Mouse (Mus musculus): Measurements from ENCODE around the gene Tmcc1. TPM values are rescaled to one million over a fixed set of nuclear protein-coding genes. Genes with fewer than 3 reads are reported as not detected.

Tmcc1 gene
- total and polyA plus RNA-seq, 3 experiments = 9.1 to 30.6 TPM; not detected in 1

DNA sequence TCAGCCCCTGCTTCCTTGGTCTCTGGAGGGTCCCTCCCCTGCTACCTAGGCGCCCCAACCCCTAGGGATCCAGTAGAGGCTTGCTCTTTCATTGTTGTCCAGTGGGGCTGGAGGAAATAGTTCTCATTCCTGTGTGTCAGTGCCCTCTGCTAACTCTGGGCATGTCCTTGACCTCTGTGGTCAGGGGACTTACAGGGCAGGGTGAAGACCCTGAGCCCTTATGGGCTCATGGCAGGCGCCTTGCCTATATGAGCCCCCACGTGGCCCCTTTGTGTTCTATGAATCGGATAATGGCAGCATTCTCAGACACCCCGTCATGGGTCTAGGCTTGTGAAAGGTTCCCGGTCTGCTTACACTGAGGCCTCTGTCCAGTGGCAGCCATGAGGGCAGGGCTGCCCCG is 194.5 kb downstream of the Tmcc1 start:
- peaks cover 3 to 18% of the 10 kb centered on the region in 2 experiments for H3K4me1 ChIP-seq (ENCODE audit: control insufficient read depth in 1 of 2, insufficient read depth in 2 of 2, low read length in 2 of 2)
- H3K4me3 ChIP-seq (ENCODE audit: control insufficient read depth in 1 of 2, insufficient read depth in 1 of 2, low read depth in 2 of 2, low read length in 2 of 2) = no peak overlapping the region
- peaks cover 2% of the 10 kb centered on the region; the same call in 1 of the 2 replicates for H3K79me2 ChIP-seq (ENCODE audit: control insufficient read depth, insufficient read depth, low read length, poor library complexity)
- no peak for DNase-seq (ENCODE audit: low read depth, low spot score)
- TF ChIP-seq SMC3 (IDR thresholded peaks at IDR 0.05; ENCODE audit: low read depth, low read length) = no peak
- TF ChIP-seq NELFE (IDR thresholded peaks at IDR 0.05; ENCODE audit: low read depth, low read length) = no peak
- no peak for TF ChIP-seq ZMIZ1 (IDR thresholded peaks at IDR 0.05; ENCODE audit: low read depth, low read length)
- no peak for TF ChIP-seq RAD21 (IDR thresholded peaks at IDR 0.05; ENCODE audit: low read depth, low read length)
- TF ChIP-seq MYC (IDR thresholded peaks at IDR 0.05; ENCODE audit: low read depth, low read length) = no peak
- TF ChIP-seq HCFC1 (IDR thresholded peaks at IDR 0.05; ENCODE audit: low read depth, low read length) = no peak
- no peak for TF ChIP-seq GATA1 (IDR thresholded peaks at IDR 0.05; ENCODE audit: low read depth, low read length)
- TF ChIP-seq ZC3H11A (IDR thresholded peaks at IDR 0.05; ENCODE audit: low read depth, low read length) = no peak
- no peaks in the 10 kb centered on the region for H3K27me3 ChIP-seq (ENCODE audit: control insufficient read depth in 1 of 2, insufficient read depth in 2 of 2, low read length in 2 of 2)
- peaks cover 0 to 7% of the 10 kb centered on the region in 2 experiments; a peak in 2 of 4 replicates for H3K36me3 ChIP-seq (ENCODE audit: control insufficient read depth in 1 of 2, insufficient read depth in 2 of 2, low read length in 2 of 2)
- no peaks in the 10 kb centered on the region for H3K9me3 ChIP-seq (replicated peaks; ENCODE audit: insufficient read depth, low read length)
- no peak overlapping the region for H3K27ac ChIP-seq (ENCODE audit: control insufficient read depth, low read depth, low read length)
- H3K9ac ChIP-seq (ENCODE audit: control insufficient read depth, low read depth, low read length, poor library complexity, severe bottlenecking) = no peak overlapping the region

- peaks cover 3 to 20% of the 10 kb centered on the region in 2 experiments for H3K4me1 ChIP-seq (ENCODE audit: control insufficient read depth in 1 of 2, insufficient read depth in 2 of 2, low read length in 2 of 2)
Measured at GRCm38 (mm10) chr6:115997726-115998311, 195.5 kb downstream of the Tmcc1 start.

GRCm38 (mm10) chr6:115996171-115996851 is 197.0 kb downstream of the Tmcc1 start:
- H3K27me3 ChIP-seq (ENCODE audit: control insufficient read depth in 1 of 2, insufficient read depth in 2 of 2, low read length in 2 of 2) = no peaks in the 10 kb centered on the region
- no peak for TF ChIP-seq POLR2AphosphoS2 (IDR thresholded peaks at IDR 0.05; ENCODE audit: low read length)
- TF ChIP-seq POLR2AphosphoS5 (IDR thresholded peaks at IDR 0.05; ENCODE audit: borderline replicate concordance, low read depth, low read length) = no peak
- no peak for TF ChIP-seq RCOR1 (IDR thresholded peaks at IDR 0.05; ENCODE audit: low read depth, low read length)
- TF ChIP-seq MYB (IDR thresholded peaks at IDR 0.05; ENCODE audit: low read depth, low read length) = no peak
- TF ChIP-seq HCFC1 (IDR thresholded peaks at IDR 0.05; ENCODE audit: low read depth, low read length) = no peak
- TF ChIP-seq MAZ (IDR thresholded peaks at IDR 0.05; ENCODE audit: low read depth, low read length) = 0 out of 2 replicates have a peak, but pooled peaks have one; percentile 21
- TF ChIP-seq MAFK (IDR thresholded peaks at IDR 0.05; ENCODE audit: borderline replicate concordance, low read depth, low read length) = no peak
- peak in 2 of 3 experiments; percentile 31 to 33; a peak in 3 of 6 replicates for TF ChIP-seq CTCF (IDR thresholded peaks at IDR 0.05 in 2 of 3, conservative IDR thresholded peaks at IDR 0.05 in 1 of 3; ENCODE audit: control insufficient read depth in 1 of 3, insufficient read depth in 1 of 3, low read depth in 2 of 3, low read length in 3 of 3, poor library complexity in 1 of 3, severe bottlenecking in 1 of 3)
- TF ChIP-seq ETS1 (IDR thresholded peaks at IDR 0.05; ENCODE audit: low read depth, low read length) = no peak
- TF ChIP-seq E2F4 (IDR thresholded peaks at IDR 0.05; ENCODE audit: borderline replicate concordance, low read depth, low read length) = no peak
- no peak for TF ChIP-seq ZC3H11A (IDR thresholded peaks at IDR 0.05; ENCODE audit: low read depth, low read length)
- no peak for TF ChIP-seq USF2 (IDR thresholded peaks at IDR 0.05; ENCODE audit: borderline replicate concordance in 1 of 2, insufficient read depth in 1 of 2, low read depth in 1 of 2, low read length in 2 of 2)
- TF ChIP-seq ZNF384 (IDR thresholded peaks at IDR 0.05; ENCODE audit: low read depth, low read length) = no peak
- TF ChIP-seq ZKSCAN1 (IDR thresholded peaks at IDR 0.05; ENCODE audit: low read depth, low read length) = no peak
- 0 out of 2 replicates have a peak, but pooled peaks have one; percentile 29 for TF ChIP-seq MXI1 (IDR thresholded peaks at IDR 0.05; ENCODE audit: low read depth, low read length)

More at GRCm38 (mm10) chr6:115997726-115998311, 195.5 kb downstream of the Tmcc1 start:
- Histone ChIP-seq H3K9me3 (replicated peaks; ENCODE audit: insufficient read depth, low read length) (no peaks in the 10 kb centered on the region), H3K36me3 (ENCODE audit: control insufficient read depth in 1 of 2, insufficient read depth in 2 of 2, low read length in 2 of 2) (peaks cover 0 to 7% of the 10 kb centered on the region in 2 experiments; a peak in 2 of 4 replicates), H3K27ac (ENCODE audit: control insufficient read depth, low read depth, low read length) (no peak overlapping the region), H3K27me3 (ENCODE audit: control insufficient read depth in 1 of 2, insufficient read depth in 2 of 2, low read length in 2 of 2) (no peaks in the 10 kb centered on the region), H3K9ac (ENCODE audit: control insufficient read depth, low read depth, low read length, poor library complexity, severe bottlenecking) (no peak overlapping the region), H3K4me3 (ENCODE audit: control insufficient read depth in 1 of 2, insufficient read depth in 1 of 2, low read depth in 2 of 2, low read length in 2 of 2) (no peak overlapping the region), H3K79me2 (ENCODE audit: control insufficient read depth, insufficient read depth, low read length, poor library complexity) (peaks cover 2% of the 10 kb centered on the region; the same call in 1 of the 2 replicates)
- DNase-seq (ENCODE audit: low read depth, low spot score) = no peak
- TF ChIP-seq NRF1 (IDR thresholded peaks at IDR 0.05; ENCODE audit: insufficient read depth, low read depth, low read length, poor library complexity, severe bottlenecking) (no peak), USF2 (IDR thresholded peaks at IDR 0.05; ENCODE audit: borderline replicate concordance in 1 of 2, insufficient read depth in 1 of 2, low read depth in 1 of 2, low read length in 2 of 2) (no peak), E2F4 (IDR thresholded peaks at IDR 0.05; ENCODE audit: borderline replicate concordance, low read depth, low read length) (no peak), RCOR1 (IDR thresholded peaks at IDR 0.05; ENCODE audit: low read depth, low read length) (no peak), GATA1 (IDR thresholded peaks at IDR 0.05; ENCODE audit: low read depth, low read length) (no peak), MEF2A (IDR thresholded peaks at IDR 0.05; ENCODE audit: extremely low read depth, insufficient replicate concordance, low read depth, low read length, poor library complexity, severe bottlenecking) (no peak)

More at GRCm38 (mm10) chr6:115996171-115996851, 197.0 kb downstream of the Tmcc1 start:
- no peaks in the 10 kb centered on the region for H3K9me3 ChIP-seq (replicated peaks; ENCODE audit: insufficient read depth, low read length)
- DNase-seq (ENCODE audit: low read depth, low spot score) = peak; percentile 56
- H3K27ac ChIP-seq (ENCODE audit: control insufficient read depth, low read depth, low read length) = no peak overlapping the region
- H3K4me3 ChIP-seq (ENCODE audit: control insufficient read depth in 1 of 2, insufficient read depth in 1 of 2, low read depth in 2 of 2, low read length in 2 of 2) = no peak overlapping the region
- H3K79me2 ChIP-seq (ENCODE audit: control insufficient read depth, insufficient read depth, low read length, poor library complexity) = peaks cover 2% of the 10 kb centered on the region; the same call in 1 of the 2 replicates
- H3K4me1 ChIP-seq (ENCODE audit: control insufficient read depth in 1 of 2, insufficient read depth in 2 of 2, low read length in 2 of 2) = peaks cover 3 to 20% of the 10 kb centered on the region in 2 experiments
- peaks cover 0 to 7% of the 10 kb centered on the region in 2 experiments; a peak in 2 of 4 replicates for H3K36me3 ChIP-seq (ENCODE audit: control insufficient read depth in 1 of 2, insufficient read depth in 2 of 2, low read length in 2 of 2)
- H3K9ac ChIP-seq (ENCODE audit: control insufficient read depth, low read depth, low read length, poor library complexity, severe bottlenecking) = no peak overlapping the region

Measured in MEL (cell line).